Mouse (Mus musculus) fat pad, adult 2 months (tissue): ENCODE data around the gene Trpm3.

Experiments used
- DNase-seq: peaks from one replicate; pipeline ENCODE4 v3.0.0-alpha.2; 2011; ENCODE audit warnings: low read depth, low spot score; ENCODE audit errors: extremely low read depth

Gene Trpm3

DNA sequence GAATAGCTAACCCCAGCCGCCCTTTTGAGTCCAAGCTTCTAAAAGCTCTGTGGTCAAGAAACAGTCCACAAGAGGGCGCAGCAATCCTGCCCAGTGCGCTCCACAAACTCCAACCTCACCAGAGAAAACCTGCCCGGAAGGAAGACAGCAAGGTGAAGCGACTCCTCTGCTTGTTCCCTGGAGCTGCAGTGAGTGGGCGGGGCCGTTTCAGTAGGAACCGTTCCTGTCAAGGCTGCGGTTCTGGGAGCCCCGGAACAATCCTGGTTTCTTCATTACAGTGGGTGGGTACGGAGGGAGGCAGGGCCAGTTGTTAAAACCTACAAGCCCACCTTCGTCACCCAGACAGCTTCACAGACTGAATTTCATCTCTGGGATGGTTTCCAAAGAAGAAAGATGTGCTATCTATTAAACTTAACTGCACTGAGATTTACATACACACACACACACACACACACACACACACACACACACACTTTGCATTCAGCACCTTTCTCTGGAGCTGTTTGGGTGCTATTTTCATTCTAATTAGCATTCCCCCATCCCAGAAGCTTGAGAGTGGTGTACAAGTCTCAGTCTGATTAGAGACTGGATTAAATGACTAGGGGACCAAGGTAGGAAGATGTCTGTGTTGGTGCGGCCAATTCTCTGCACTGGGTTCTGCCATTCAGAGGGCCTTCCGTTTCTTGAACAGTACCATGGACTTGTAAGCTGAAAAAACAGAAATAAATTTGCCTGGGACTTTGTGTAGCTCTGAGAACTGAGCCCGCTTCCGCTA, 777.2 kb downstream of the Trpm3 start:
- DNase-seq = peak; percentile 23

DNA sequence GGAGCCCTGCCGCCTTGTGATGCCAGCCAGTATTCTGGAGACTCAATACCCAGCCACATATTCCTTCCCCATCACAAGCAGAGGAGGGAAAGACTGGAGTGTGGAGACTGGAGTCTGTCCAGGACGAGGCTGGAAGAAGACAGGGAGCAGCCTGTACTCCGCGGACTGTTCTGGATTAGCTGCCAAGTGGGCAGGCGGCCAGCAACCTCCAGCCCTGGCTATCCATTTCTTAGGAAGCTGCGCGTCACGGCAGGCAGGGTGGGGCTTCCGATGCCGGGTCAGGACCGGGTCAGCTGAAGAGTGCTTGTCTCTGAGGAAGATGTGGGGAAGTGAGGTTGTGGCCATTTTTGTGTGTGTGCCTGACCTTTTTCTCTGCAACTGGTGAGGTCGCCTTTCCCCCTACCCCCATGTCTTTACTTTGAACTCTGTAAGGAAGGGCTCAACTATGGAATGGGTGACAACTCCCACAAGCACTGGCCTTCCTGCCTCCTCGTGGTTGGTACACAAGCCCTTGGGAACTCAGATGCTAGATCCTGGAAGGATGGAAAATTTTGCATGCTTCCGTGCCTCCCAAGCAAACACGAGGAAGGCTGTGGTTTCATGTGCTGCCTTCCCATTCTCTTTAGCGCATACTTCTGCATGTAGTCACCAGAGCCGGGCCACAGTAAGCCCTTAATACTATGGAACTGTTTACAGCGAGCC, 777.9 kb downstream of the Trpm3 start:
- DNase-seq = peak; percentile 30

DNA sequence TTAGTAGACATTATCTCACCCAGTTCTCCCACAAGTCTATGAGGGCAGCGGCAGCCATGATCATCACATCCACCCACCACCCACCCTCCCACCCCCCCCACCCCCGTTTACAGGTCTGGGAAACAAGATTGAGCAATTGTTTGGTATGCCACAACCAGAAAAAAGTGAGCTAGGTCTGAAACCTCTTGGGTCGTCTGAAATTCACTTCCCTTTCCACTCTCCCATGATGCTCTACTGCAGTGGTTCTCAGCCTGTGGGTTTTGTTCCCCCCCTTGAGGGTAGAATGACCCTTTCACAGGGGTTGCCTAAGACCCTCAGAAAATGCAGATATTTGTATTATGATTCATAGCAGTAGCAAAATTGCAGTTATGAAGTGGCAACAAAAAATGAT, 778.5 kb downstream of the Trpm3 start:
- no peak for DNase-seq

DNA sequence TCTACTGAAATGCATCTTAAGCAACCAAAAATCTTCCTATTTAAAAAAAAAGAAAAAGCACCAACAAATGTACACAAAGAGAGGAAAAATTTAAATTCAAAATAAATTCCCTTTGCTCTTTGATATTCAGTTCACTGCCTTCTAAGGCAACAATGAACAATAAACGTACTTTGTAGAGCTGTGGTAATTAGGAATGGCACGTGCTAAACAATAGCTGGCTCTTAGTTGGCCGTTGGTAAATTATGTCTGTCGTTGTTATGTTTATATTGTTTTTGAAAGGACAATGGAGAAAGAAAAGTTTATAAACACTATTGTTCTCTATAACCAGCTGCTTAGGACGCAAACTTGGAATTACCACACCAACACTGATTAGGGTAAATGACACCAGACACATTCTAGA, 782.1 kb downstream of the Trpm3 start:
- no peak for DNase-seq

DNA sequence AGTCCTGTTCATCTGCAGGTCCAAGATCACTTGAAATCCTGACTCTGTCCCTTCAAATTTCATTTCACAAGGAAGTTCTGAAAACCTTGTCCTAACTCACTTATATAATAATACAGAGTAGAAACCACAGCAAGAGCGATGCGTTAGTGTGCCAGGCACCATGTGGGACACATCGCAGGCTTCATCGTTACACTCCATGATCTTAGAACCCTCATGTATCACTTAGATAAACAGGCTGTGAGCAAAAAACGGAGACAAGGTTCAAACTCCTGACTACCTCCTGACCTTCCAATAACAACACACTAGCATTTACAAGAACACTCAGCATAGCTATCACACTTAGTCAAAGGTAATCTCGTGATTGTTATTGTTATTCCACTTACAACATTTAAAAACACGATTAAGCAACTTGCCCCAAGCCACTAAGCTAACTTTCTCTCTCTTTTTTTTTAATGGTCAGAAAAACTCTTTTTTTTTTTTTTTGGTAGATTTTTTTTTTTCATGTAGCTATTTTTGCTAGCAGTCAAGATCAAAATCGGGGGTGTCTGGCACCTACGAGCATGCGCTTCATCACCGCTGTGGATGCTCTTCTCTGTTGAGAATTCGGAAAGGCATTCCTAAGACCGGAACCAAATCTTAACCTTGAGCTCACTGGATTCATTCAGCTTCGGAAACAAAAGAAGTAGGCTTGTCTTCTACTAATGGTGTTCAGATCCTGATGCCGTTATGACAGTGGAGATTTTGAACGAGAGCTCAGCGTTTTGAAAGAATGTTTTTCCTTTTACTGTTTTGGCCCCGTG, 784.2 kb downstream of the Trpm3 start:
- no peak for DNase-seq

DNA sequence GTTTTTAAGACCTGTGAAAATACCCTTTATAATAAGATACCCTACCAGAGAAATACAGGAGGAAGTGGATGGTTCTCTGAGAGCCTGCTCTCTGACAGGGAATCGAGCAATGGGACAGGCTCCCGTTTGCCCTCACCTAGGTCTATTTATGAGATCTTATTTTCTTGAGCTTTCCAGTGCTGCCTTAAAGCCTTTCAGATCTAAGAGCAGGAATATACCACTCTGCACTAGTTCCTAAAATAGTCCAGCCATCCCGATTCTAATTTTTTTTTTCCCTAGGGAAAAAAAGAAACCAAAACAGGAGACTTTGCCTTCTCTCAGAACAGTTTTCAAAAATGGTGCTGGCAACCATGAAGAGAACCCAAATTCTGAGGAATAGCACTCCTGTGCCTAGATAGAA, 786.4 kb downstream of the Trpm3 start:
- no peak for DNase-seq

DNA sequence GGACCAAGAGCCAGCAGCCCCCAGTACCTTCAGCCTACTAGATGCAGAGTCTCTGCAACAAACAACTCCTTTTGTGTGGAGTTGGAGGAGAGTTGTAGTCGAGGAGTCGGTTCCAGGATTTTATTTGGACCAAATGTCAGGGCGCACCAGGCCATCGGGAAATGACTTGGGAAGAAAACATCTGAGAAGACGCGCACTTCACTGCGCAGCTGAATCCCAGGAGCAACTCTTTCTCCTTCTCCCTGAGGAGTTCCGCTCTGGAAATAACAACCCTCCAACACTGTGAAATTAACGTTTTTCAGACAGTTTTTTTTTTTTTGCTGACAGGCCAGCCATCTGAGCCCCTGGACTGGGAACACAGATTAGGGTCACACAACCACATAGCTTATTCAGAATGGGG, 787.9 kb downstream of the Trpm3 start:
- no peak for DNase-seq

DNA sequence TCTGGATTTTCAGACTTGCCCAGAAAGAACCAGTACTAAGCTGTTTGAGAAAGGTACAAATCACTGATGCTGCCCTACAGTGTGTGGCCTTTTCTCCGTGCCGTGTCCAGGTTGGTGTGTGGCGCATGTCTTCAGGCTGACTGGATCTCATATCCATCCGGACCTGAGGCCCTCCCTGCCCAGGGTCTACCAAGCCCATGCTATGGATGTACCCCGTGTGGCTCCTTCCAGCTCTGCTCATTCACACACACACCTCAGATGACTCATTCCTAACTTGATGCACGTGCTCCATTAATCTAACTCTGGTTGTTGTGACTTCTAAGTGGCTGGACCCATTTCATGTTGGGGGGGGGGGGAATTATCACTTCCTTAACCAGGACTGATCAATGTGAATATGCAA, 789.5 kb downstream of the Trpm3 start:
- no peak for DNase-seq

DNA sequence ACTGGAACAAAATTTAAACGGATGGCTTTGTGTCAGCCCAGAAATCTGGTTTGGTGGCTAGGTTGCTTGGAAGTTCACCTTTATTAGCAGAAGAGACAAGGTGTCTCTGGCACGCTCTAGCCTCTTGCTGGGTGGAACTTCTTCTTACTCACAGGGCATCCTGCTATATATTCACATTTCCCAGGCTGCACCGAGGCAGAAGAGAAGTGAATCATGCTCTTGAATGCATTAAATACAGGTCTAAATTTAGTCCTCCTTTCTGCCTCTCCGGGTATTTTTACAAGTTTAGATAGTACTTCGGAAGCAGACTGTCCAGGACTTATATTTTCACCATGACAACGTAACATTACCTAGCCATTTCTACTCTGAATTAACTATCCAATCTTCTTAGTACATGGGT, 790.9 kb downstream of the Trpm3 start:
- DNase-seq = no peak

DNA sequence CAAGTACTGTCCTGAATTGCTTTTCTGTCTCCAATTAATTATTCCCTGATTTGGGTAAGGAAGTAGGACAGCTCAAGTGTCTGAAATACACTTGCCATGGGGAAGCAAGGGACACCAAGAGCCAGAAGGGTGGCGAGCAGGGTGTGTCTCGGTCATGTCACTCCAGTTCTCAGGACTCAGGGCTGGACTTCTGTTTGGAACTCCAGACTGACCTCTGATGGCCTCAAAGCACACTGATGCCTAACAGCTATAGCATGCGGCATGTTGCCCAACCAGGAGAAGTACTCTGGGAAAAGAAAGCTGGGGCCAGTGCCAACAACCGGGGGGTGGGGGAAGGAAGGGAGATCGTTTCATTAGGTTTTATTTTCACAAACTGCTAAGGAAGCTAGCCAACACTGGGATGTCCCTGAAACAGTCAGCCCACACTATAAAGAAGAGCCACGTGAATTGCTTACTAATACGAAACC, 791.6 kb downstream of the Trpm3 start:
- DNase-seq = peak; percentile 16

DNA sequence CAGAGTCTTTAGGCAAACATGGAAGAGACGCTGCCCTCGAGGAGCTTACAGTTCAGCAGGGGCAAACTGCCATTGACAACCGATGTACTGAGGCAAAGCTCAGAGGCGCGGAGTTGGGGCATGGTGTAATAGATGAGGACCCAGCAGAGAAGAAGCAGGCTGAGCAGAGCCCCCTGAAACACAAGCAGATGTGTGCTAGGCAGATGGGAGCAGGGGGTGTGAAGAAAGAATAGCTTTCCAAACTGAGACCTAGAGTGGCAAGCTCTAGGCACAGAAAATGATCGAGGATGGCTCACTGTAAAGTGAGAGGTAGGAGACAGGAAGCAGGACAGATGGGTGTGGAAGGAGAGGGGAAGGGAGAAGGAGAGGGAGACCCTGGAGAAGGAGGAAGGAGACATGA, 792.2 kb downstream of the Trpm3 start:
- no peak for DNase-seq

DNA sequence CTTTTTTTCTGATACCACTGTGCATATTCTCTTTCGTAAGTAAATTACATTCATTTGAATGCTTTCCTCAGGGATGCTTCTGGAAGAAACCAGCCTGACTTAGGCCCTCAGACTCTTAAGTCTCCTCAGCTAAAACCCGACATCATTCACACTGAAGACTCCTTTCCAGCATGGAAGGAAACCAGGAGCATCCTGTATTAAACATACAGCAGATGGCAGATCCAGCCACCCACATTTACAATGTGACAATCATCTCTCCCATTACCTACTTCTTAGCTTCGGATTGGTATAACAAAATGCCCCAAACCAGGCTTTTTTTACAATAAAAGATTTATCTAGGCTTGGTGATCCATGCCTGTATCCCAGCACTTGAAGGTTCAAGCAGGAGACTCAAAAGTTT, 796.2 kb downstream of the Trpm3 start:
- DNase-seq = no peak

DNA sequence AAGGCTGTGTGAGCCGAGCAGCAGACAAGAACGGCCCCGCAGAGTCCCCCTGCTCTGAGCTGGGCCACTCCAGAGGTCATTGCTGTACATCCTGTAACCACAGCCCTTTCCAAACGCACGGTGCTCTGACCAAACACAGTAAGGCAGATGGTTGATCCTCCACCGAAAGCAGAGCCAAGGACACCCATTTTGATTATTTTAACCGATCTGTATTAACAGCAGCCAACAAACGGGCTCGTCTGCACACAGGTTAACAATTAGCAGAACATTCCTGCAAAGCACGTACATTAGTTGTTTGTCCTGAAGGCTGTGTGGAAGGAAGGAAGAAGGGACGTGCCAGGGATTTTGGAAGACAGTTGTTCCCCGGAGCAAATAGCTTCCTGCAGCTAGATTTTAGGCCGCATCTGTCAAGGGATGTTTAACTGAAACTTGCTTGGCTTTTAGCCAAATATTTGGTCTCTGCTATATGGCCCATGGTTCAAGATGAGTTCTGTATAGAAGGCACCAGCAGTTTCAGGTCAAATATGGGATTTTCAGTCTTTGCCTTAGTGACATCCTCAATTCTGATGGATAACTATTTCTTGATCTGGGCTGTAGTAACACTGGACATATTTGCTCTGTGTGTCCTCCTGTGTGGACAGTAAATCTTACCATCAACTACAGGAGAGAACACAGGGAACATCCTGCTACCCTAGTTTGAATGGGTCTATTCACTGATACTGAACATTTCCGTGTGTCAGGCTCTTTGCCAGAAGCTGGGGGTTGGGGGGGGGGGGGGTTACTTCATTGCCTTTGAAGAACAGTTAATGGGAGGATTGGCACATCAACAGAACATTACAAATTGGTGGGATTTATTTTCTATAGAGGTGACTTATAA, 800.2 kb downstream of the Trpm3 start:
- DNase-seq = no peak

DNA sequence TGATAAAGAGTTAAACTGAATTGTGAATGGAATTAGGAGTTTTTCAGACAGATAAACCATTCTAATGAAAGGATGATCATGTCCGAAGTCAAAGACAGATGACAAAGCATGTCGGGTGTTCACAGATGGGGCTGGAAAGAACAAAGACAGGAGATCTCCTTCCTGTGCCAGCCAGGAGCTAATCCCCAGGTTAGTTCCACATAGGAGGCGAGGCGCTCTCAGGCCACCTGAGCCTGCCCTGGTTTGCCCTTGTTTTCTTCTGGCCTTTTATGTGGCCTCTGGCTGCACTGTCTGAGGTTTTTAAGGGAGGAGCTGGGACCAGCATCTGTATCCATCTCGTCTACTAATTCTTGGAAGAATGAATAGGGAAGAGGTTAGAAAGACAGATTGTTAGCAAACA, 801.0 kb downstream of the Trpm3 start:
- DNase-seq = no peak

DNA sequence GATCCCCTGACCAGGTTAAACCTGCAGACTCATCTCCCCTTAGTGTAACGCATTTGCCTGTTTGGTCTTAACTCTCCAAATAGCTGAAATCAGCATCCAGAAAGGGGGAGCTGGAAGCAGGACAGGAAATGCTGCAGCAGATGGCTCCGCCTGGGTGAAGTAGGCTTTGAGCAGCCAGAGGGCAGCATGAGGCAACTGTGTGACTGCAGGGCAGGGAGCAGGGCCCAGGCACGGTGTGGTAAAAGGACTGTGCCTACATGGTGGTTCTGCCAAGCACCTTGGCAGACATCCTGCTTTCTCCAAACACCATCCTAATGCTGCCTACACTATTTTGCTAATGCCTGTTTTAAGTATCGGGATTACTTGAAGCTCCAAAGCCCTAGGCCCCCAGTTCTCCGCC, 801.6 kb downstream of the Trpm3 start:
- peak; percentile 54 for DNase-seq

DNA sequence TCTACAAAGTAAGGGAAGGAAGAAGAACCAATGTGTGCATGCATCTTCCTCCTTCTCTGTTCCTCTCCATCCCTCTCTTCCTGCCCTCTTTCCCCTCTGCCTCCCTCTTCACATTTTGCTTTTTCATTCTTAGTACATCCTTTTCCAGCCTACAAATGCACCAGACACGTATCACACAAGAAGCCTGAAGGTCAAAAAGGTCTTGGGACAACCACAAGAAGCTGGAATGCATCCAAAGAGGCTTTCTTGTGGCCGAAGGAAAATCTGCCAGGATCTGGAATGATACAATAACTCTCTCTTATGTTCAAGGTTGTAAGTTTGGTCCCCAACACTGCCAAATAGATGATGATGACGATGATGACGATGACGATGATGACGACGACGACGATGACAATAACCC, 802.1 kb downstream of the Trpm3 start:
- DNase-seq = no peak

DNA sequence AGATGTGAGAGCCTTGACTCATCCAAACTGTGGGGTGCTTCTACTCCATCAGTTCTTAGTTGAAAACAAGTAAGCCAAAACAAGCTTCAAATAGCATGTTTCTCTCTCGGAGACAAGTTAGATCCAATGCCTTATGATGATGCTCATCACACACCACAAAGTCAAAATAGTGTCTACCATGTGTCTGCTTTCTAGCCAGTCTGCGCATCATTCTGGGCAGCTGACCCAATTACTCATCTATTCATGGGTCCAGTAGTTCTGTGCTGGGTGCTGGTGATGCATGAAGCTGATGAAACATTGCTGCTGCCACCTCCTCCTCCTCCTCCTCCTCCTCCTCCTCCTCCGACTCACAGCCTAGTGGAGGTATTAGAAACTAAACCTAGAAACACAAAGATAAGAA, 813.6 kb downstream of the Trpm3 start:
- no peak for DNase-seq

DNA sequence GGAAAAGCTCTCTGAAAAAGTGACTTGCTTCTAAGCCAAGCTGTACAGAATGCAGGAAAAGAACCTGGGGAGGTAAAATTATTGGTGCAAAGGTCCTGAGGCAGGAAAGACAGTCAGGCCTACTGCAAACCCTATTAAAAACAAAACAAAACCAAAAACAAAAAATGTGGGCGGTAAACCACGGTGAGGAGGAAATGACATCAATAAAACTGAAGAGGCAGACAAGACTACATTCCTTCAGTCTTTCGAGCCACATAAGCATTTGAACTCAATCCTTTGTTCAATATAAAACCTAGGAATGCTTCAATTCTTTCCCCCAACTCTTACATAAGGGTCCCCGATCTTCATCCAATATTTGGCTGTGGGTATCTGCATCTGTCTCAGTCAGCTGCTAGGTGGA, 814.3 kb downstream of the Trpm3 start:
- DNase-seq = no peak

DNA sequence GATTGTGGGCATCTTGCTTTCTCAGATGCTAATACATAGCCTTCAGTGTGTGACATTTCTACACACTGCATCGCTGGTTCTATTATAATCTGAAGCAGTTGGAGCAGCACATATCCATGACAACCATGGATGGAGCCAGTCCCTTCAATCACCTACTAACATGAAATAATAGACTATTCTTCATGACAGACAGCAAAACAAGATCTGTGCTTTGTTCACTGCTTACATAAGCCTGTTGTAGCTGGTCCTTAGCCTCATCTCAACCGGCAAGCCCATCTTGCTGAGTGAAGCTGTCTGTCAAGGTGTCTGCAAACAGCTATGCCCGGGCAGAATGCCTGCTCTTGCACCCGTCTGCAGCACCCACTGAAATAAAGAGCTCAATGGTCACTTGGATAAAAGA, 819.6 kb downstream of the Trpm3 start:
- no peak for DNase-seq

DNA sequence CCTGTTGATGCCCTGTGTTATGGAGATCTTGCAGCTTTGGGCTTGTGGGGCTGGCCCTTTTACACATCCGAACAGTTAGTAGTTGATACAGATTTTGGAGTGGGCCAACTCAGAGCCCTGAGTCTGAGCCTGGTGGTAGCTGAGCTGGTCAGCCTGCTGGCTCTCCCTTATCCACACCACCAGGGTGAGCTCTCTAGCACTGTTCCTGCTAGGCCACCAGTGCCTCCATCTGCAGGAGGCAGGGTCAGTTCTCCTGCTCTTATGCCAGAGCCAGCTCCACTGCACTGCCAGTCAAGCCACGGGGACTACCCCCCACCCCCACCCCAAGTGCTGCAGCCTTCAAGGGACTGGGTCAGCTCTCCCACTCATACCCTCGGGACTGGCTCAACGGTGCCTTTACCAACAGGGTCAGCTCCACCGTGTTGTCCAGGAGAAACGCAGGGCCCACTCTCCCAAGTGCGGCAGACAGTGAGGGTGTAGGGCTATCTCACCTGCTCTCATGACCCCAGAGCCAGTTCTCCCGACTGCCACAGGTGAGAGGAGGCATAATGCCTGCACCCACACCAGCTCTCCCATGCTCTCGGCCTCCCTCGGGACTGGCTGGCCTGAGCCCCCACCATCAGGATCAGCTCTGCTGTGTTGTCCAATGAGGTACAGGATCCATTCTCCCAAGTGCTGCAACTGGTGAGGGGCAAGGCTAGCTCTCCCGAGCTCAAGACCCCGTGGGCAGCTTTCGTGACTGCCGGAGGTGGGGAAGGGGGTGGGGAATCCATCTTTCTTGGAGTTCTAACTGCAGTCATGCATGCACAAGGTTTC, 821.8 kb downstream of the Trpm3 start:
- DNase-seq = no peak
